Comparison of ENCODE assay signal across 10 mouse cellular contexts in genomic region chr15:74382556-74382955, GRCm38 (mm10).
DNase-seq lines count a peak whose midpoint lies in the region; ATAC-seq lines count a peak whose summit lies in the region.
"Had no signal": no experiment of that assay in that cellular context is flagged by ENCODE, and none has a peak within 500 bp of the region (broad histone marks: within the 10 kb centered on the region; RNA-seq: fewer than 3 reads in every experiment).

No protein-coding gene starts in this region.

- H3K9ac ChIP-seq in hindbrain, embryonic 16.5 days (ENCODE audit: low read depth, low read length) = no peak overlapping the region
- H3K9ac ChIP-seq: embryonic facial prominence, embryonic 12.5 days had no signal

- H3K27ac ChIP-seq in hindbrain, embryonic 10.5 days = no peak overlapping the region
- H3K27ac ChIP-seq in hindbrain, embryonic 16.5 days (ENCODE audit: low read depth, low read length) = no peak overlapping the region
- H3K27ac ChIP-seq: embryonic facial prominence, embryonic 12.5 days had no signal

- no peaks in the 10 kb centered on the region for H3K36me3 ChIP-seq in hindbrain, embryonic 10.5 days
- H3K36me3 ChIP-seq in hindbrain, embryonic 16.5 days (ENCODE audit: control insufficient read depth, insufficient read depth, low read length) = no peaks in the 10 kb centered on the region
- H3K36me3 ChIP-seq: embryonic facial prominence, embryonic 12.5 days had no signal

- DNase-seq in hindbrain, embryonic 10.5 days (ENCODE audit: low spot score) = peak; percentile 67
- peak; percentile 70 for DNase-seq in 3T3-L1 (ENCODE audit: low read depth, low spot score)
- DNase-seq in adipocyte (ENCODE audit: low spot score) = peak; percentile 61
- peak; percentile 82 for DNase-seq in kidney, postnatal 10 days
- no peak for DNase-seq in spleen, postnatal 4 days (ENCODE audit: low spot score in 2 of 2)
- DNase-seq in gastrocnemius, adult 18-20 months (ENCODE audit: low spot score) = no peak
- DNase-seq in spleen, postnatal 14 days (ENCODE audit: low spot score in 2 of 2) = no peak

- no peak overlapping the region for H3K4me3 ChIP-seq in hindbrain, embryonic 10.5 days
- H3K4me3 ChIP-seq in hindbrain, embryonic 16.5 days (ENCODE audit: low read length) = no peak overlapping the region
- H3K4me3 ChIP-seq: embryonic facial prominence, embryonic 12.5 days had no signal

- H3K4me2 ChIP-seq in hindbrain, embryonic 16.5 days (ENCODE audit: low read length) = no peak overlapping the region
- H3K4me2 ChIP-seq: embryonic facial prominence, embryonic 12.5 days had no signal

- ATAC-seq in hindbrain, embryonic 16.5 days = no peak
- ATAC-seq: intestine, postnatal 0 days had no signal

- WGBS in hindbrain, embryonic 10.5 days = 65% methylated on average over 4 of the region's 4 CpGs
- WGBS in hindbrain, embryonic 16.5 days = 56% methylated on average over 4 of the region's 4 CpGs

- peaks cover 22% of the 10 kb centered on the region for H3K4me1 ChIP-seq in hindbrain, embryonic 10.5 days (replicated peaks)
- H3K4me1 ChIP-seq in hindbrain, embryonic 16.5 days (ENCODE audit: control insufficient read depth, insufficient read depth, low read depth, low read length) = no peaks in the 10 kb centered on the region
- H3K4me1 ChIP-seq: embryonic facial prominence, embryonic 12.5 days had no signal

- H3K27me3 ChIP-seq in hindbrain, embryonic 10.5 days (ENCODE audit: insufficient read depth, poor library complexity, severe bottlenecking) = no peaks in the 10 kb centered on the region
- no peaks in the 10 kb centered on the region for H3K27me3 ChIP-seq in hindbrain, embryonic 16.5 days (replicated peaks; ENCODE audit: control insufficient read depth, insufficient read depth, low read length)
- H3K27me3 ChIP-seq: embryonic facial prominence, embryonic 12.5 days had no signal

- H3K9me3 ChIP-seq in hindbrain, embryonic 10.5 days = no peaks in the 10 kb centered on the region
- no peaks in the 10 kb centered on the region for H3K9me3 ChIP-seq in hindbrain, embryonic 16.5 days (ENCODE audit: control insufficient read depth, low read length)
- H3K9me3 ChIP-seq: embryonic facial prominence, embryonic 12.5 days had no signal

Comparison
In these comparisons a context has a peak if more than half of its experiments do, and no peak if none do; other contexts are left out.
1. DNase-seq: peak in hindbrain, embryonic 10.5 days (single experiment), 3T3-L1 (single experiment), adipocyte (single experiment) and kidney, postnatal 10 days (single experiment); none in spleen, postnatal 4 days (0 of 2), gastrocnemius, adult 18-20 months (single experiment) and spleen, postnatal 14 days (0 of 2).